Mouse (Mus musculus) testis, adult 2 months (tissue): ENCODE measurements at regions not wholly inside any gene's neighbourhood (a gene's known extent, or its start where the extent isn't known, plus 50 kb on each side); places are given as distances from the start of the nearest gene placed in this dataset.

Experiments used
- CTCF ChIP-seq: fragments of 200-500 bp; IDR thresholded peaks from 2 replicates; pipeline ENCODE4 v1.5.1; 2012; ENCODE audit warnings: low read depth, mild to moderate bottlenecking, inconsistent platforms, low read length, moderate library complexity; ENCODE audit not compliant: control insufficient read depth, insufficient read depth, insufficient replicate concordance
- POLR2A ChIP-seq: fragments of 200-500 bp; IDR thresholded peaks from 2 replicates; pipeline ENCODE4 v1.6.1; 2012; ENCODE audit warnings: low read depth, mild to moderate bottlenecking, inconsistent platforms, low read length, moderate library complexity; ENCODE audit not compliant: control insufficient read depth

DNA sequence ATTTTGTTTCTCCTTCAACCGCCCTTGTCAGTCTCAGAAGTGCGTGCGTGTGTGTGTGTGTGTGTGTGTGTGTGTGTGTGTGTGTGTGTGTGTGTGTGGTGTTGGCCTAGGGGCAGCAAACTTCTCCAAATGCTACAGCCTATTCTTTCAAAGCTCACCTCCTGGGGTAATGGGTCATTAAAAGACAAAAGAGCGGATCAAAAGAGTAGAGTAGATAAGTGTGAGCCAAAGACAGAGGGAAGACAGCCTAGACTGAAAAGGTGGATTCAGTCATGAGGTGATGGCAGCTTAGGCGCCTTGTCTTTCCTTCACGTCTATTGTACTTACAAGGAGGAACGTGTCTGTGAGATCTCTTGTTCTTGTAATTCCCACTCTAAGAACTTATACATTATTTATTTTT is 199.6 kb upstream of the Sash1 start:
- no peak for TF ChIP-seq CTCF
- TF ChIP-seq POLR2A, result no peak
